Mouse (Mus musculus): ENCODE measurements around the gene Ube2d3.
A peak's percentile ranks its signal among the peaks of the same experiment; 100 is the strongest.
"Not testable (repeated sequence)": the region's sequence is repeated elsewhere in the genome, so short reads cannot be mapped to it uniquely, and the experiment has no call there.

Gene Ube2d3

DNA sequence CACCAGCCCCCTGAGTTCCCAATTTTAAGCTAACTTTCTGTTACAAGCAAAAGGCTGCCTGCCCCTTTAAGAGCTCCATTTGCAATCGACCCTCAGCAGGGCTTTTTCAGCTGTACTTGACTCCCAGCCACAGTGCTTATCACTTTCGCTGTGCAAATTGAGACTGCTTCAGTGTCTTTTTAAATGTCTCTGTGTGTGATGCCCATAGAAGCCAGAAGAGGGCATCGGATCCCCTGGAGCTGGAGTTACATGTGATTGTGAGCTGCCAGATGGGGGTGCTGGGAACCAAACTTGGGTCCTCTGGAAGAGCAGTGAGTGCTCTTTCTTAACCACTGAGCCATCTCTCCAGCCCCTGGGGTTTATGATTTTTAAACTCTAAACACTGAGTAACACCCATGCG, 60.0 kb downstream of the Ube2d3 start:
- not testable (repeated sequence) for DNase-seq

DNA sequence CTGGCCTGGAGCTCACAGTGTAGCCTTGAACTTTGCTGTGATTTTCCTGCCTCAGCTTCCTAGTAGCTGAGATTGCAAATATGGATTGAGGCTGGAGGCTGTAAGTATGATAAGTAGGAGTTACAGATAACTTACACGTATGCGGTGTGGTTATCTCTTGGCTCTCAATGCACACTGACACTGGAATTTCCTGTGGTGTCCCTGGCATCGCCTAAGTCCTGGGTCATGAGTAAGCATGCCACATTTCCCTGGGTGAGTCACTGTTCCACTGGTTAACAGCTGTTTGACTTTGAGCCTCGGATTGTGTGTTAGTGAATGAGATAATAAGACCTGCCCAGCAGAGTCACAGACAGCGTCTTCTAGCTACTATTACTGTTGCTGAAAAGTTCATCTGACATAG, 60.9 kb downstream of the Ube2d3 start:
- no peak for DNase-seq

DNA sequence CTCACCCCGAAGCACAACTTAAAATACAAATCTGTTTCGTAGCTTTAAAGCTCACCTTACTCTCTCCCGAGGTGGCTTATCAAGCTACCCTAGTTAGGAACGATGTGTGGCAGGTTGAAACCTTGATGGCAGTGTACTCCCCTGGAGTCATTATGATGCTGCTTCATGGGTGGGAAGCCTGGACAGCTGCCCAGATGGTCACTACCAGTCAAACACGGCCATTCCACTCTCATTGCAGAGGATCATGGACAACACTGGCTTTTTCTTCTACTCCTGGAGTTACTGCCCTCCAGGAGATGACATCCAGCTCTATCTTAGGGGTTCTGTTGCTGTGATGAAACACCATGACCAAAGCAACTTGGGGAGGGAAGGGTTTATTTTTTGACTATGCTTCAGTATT, 65.2 kb downstream of the Ube2d3 start:
- no peak for DNase-seq

DNA sequence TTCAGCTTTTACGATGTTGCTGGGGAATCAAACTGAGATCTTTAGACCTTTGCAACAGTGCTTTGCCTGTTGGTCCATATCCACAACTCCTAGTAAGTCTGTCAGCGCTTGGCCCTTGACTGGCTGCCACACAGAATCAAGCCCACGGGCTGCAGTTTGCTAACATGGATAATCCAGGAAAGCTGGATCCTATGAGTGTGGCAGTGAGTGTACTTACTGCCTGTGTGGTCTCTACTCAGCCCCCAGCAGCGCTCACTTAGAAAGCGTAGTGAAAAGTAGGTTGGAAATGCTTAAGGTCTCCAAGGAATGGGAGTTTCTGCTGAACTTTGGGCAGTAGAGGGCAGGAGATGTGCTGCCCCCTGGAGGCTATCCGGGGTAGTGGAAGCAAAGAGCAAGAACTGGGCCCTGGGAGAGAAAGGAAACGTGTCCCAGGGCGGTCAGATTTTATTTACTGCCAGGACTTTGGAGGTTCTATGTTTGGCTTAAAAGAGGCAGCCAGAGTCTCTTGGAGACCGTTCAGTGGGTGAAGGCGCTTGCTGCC, 67.5 kb downstream of the Ube2d3 start:
- DNase-seq = peak; percentile 56

DNA sequence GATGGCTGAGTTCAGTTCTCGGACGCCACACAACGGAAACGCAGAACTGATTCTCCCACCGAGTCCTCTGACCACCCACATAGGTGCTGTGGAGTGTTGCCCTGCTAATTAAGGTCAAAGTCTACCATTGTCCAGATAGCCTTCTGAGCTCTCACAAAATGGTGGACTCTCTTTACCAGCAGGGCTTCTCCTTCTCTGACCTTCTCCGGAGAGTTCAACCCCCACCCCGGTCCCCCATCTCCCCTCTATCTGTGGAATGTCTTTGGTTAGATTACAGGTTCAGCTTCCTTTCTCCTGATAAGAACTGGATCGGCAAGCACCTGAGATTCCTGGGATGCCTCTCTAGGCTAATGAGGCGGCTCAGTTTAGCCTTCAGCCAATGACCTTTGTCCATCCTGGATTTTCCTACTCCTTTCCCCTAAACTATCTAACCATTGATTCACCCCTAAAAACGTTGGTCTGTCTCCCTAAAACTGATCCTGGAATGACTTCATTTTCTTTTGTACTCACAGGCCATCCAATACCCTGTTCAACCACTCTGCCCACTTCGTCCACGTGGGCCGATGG, 68.0 kb downstream of the Ube2d3 start:
- DNase-seq = no peak

DNA sequence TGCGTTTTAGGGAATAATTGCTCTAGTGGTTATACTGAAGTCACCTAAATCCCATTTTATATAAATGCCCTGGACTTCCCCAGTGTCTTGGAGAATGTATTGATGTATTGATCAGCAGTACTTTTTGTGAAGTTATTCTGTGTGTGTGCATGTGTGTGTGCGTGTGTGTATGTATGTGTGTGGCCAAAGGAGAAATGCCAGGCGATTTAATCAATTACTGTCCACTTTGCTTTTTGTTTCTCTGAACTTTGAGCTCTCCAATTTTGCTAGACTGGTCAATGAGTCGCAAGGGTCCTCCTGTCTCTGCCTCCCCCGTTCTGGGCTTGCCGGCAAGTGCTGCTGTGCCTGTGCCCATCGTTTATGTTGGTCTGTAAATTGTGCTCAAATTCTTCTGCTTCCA, 69.6 kb downstream of the Ube2d3 start:
- DNase-seq = no peak

DNA sequence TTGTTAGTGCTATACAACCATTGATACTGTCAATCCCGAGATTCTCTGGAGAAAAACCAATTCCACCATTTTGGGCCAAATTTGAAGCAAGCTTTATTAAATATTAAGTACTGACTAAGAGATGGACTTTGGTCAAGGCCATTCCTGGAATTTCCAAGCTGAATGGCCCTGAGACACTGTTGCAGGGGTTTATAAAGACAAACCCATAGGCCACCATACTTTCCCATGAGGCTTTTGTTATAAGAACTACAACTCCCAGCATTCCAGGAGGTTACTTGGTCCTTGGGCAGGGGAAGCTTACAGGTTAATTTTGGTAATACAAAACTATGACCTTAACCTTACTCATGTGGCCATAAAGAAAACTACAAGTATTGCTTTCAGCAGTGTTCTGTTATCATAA, 70.2 kb downstream of the Ube2d3 start:
- DNase-seq = peak; percentile 28

DNA sequence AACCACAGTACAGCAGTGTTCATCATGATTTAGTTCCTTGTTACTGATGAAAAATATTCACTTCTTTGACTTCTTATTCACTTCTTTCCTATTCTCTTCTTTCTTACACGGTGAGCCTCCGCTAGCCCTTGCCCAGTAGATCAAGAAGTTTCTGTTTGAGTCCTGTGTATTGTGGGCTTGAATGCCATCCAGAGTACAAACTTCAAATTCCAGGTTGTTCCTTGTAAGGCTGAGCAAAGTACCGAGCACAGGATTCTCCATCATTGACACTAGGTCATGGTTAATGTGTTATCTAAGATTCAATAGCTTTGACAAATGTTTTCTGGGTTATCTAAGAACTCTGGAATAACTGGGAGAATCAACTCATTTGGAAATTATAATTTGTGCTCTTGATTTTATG, 72.4 kb downstream of the Ube2d3 start:
- DNase-seq = peak; percentile 58

DNA sequence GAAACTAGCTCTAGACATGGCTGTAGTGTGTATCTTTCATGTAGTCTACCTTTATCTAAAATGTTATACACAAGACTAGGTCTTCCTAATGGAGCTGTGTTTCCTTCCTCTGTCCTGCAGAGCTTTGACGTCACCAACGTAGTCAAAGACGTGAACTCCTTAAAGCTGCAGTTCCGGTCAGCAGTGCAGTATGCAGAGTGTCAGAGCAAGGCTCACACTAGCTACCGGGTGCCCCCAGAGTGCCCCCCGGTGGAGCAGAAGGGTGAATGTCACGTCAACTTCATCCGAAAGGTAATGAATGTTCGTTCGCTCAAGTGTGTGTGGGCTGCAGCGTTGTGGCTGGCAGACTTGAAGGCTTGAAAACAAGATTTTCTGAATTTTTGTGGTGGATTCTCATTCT, 73.7 kb downstream of the Ube2d3 start:
- no peak for DNase-seq

DNA sequence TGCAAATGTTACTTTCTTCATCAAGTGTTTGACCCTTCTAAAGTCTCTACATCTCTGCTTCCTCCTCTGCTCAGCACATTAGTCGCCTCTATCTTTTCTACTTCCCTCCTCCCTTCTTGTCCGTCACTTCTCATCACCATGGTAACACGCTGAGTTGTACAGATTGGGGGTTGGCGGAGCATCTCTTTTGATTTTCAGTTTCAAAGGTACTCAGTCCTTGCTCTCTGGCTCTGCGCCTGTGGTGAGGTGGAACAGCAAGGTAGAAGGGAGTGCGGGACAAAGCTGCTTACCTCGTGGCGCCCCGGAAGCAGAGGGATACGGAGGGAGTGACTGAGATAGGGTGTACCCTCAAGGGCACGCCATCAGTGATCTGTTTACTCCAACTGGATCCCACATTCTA, 75.3 kb downstream of the Ube2d3 start:
- no peak for DNase-seq

DNA sequence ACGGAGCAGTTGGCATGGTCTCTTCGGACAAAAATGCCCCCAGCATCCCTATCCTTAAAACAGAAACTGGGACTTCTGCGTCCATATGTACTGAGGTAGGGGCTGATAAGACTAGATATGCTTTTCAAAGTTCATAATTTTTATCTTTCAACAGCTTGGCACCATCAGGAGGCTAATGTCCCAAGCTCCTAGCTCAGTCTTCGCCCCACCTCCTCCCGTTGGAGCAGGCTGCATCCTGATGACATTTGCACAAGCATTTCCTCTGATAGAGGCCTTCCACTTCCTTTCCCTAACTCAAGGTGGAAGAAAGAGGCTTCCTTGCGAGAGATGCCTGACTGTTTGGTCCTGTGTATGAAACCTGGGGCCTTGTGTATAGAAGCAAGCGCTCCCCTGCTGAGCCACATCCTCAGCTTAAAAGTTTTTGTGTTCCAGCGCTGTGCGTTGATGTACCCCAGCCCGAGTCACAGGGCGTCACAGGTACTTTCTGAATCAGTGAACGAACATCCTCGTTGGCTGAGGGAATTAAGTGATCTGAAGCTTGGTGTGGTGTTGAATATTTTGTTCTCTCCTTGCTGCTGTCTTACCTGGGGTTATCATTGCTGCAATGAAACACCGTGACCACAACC, 76.0 kb downstream of the Ube2d3 start:
- no peak for DNase-seq

DNA sequence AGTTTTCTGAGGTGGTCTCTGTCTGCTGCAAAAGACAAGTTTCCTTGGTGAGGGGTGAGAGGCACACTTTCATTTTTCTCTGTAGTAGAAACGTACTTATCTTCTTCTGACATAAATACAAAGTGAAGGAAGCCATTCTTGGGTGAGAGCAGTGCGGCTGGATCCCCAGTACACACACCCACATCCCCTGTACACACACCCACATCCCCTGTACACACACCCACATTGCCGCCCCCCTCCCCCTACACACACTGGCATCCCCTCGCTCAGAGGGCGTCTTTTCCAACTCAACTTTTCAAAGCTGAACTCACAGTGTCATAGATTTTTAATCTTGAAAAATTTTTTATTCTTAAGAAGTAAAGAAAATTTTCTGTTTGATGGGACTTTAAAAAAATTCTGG, 77.3 kb downstream of the Ube2d3 start:
- DNase-seq = no peak

DNA sequence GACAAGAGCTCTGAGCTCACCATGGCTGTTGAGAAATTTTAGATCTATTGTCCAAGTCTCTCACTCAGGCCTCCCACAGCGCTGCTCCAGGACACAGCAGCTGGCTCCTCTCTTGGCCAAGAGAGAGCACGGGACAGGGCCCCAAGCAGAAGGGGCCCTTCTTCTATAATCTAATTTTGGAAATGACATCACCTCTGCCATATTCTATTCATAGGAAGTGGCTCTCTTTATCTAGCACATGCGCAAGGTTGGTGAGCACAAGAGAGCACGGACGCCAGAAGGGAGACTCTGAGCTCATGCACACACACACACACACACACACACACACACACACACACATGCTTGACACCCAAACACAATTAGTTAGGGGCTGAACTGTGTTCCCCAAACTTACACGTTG, 78.9 kb downstream of the Ube2d3 start:
- DNase-seq = peak; percentile 32

All from kidney, postnatal 14 days (tissue).